Mouse (Mus musculus) CH12.LX (cell line): Measurements from ENCODE around the gene Ncoa3. TPM values are rescaled to one million over a fixed set of nuclear protein-coding genes. Genes with fewer than 3 reads are reported as not detected.

Source experiments
- DNase-seq: peaks from one replicate; pipeline ENCODE4 v3.0.0-alpha.2; 2013; ENCODE audit errors: extremely low read depth
- H3K27ac ChIP-seq: 2 replicates; pipeline ENCODE4 v1.5.1; 2012; ENCODE audit warnings: low read depth, mild to moderate bottlenecking, control low read depth, moderate library complexity; ENCODE audit not compliant: insufficient read depth
- H3K27me3 ChIP-seq: replicated peaks from 2 replicates; pipeline ENCODE3; 2012; ENCODE audit warnings: inconsistent platforms
- H3K36me3 ChIP-seq, 2 experiments: replicated peaks in 1 of 2; 2 replicates each; pipeline versions ENCODE3 to v1.6.1; 2012; ENCODE audit warnings: inconsistent platforms in 1 of 2, low read length in 1 of 2, mild to moderate bottlenecking in 1 of 2, mixed read lengths in 1 of 2, moderate library complexity in 1 of 2; ENCODE audit not compliant: control insufficient read depth in 1 of 2, insufficient read depth in 1 of 2
- H3K4me1 ChIP-seq, 2 experiments: 2 replicates each; pipeline ENCODE4 v1.6.1; 2012; ENCODE audit warnings: inconsistent platforms in 1 of 2, moderate library complexity in 1 of 2; ENCODE audit not compliant: insufficient read depth in 2 of 2, control insufficient read depth in 1 of 2
- H3K4me2 ChIP-seq: 2 replicates; pipeline ENCODE4 v1.6.1; 2012; ENCODE audit warnings: low read depth, mild to moderate bottlenecking, control low read depth; ENCODE audit not compliant: poor library complexity, insufficient read depth, severe bottlenecking
- H3K4me3 ChIP-seq, 3 experiments: fragments of 150-350 bp in 1 of 3; sonication (generic) in 1 of 3; replicated peaks in 1 of 3; 2 replicates each; pipeline versions ENCODE3 to v1.5.1; 2011 to 2012; ENCODE audit warnings: low read depth in 2 of 3, low read length in 2 of 3, mild to moderate bottlenecking in 2 of 3, moderate library complexity in 2 of 3, control low read depth in 1 of 3, improper control_type of control experiment in 1 of 3, inconsistent platforms in 1 of 3, mixed read lengths in 1 of 3; ENCODE audit not compliant: poor library complexity in 1 of 3
- H3K79me2 ChIP-seq: replicated peaks from 2 replicates; pipeline ENCODE4 v1.6.1; 2012; ENCODE audit warnings: mild to moderate bottlenecking, moderate library complexity; ENCODE audit not compliant: control insufficient read depth, poor library complexity, insufficient read depth, severe bottlenecking; ENCODE audit errors: extremely low read depth
- H3K9ac ChIP-seq: 2 replicates; pipeline ENCODE4 v1.6.1; 2012; ENCODE audit warnings: low read depth, mild to moderate bottlenecking, control low read depth, moderate library complexity; ENCODE audit not compliant: insufficient read depth
- H3K9me3 ChIP-seq: replicated peaks from 2 replicates; pipeline ENCODE3; 2012; ENCODE audit warnings: low read length, inconsistent platforms, mixed read lengths
- BHLHE40 ChIP-seq: IDR thresholded peaks from 2 replicates; pipeline ENCODE4 v1.6.1; 2011; ENCODE audit warnings: mild to moderate bottlenecking, low read depth, low read length, improper control_type of control experiment
- CTCF ChIP-seq, 2 experiments: IDR thresholded peaks in 1 of 2; conservative IDR thresholded peaks in 1 of 2; 2 replicates each; pipeline ENCODE4 v1.5.1; 2011 to 2012; ENCODE audit warnings: low read depth in 2 of 2, low read length in 2 of 2, improper control_type of control experiment in 1 of 2, inconsistent platforms in 1 of 2, mild to moderate bottlenecking in 1 of 2, moderate library complexity in 1 of 2
- E2F4 ChIP-seq: IDR thresholded peaks from 2 replicates; pipeline ENCODE4 v1.6.1; 2011; ENCODE audit warnings: low read depth, low read length, improper control_type of control experiment; ENCODE audit not compliant: insufficient replicate concordance
- EP300 ChIP-seq: IDR thresholded peaks from 2 replicates; pipeline ENCODE4 v1.6.1; 2011; ENCODE audit warnings: low read length, improper control_type of control experiment
- ETS1 ChIP-seq: conservative IDR thresholded peaks from 2 replicates; pipeline ENCODE4 v1.6.1; 2012; ENCODE audit warnings: low read depth, mild to moderate bottlenecking, inconsistent platforms, low read length, improper control_type of control experiment, moderate library complexity
- HCFC1 ChIP-seq: IDR thresholded peaks from 2 replicates; pipeline ENCODE4 v1.6.1; 2012; ENCODE audit warnings: low read depth, mild to moderate bottlenecking, inconsistent platforms, low read length, improper control_type of control experiment
- JUN ChIP-seq: IDR thresholded peaks from 2 replicates; pipeline ENCODE4 v1.6.1; 2011; ENCODE audit warnings: low read depth, mild to moderate bottlenecking, low read length, improper control_type of control experiment, moderate library complexity; ENCODE audit not compliant: insufficient read depth
- JUND ChIP-seq: conservative IDR thresholded peaks from 2 replicates; pipeline ENCODE4 v1.6.1; 2011; ENCODE audit warnings: low read depth, low read length, improper control_type of control experiment
- MAFK ChIP-seq: IDR thresholded peaks from 2 replicates; pipeline ENCODE4 v1.6.1; 2011; ENCODE audit warnings: low read length, improper control_type of control experiment; ENCODE audit not compliant: insufficient replicate concordance
- MAZ ChIP-seq: IDR thresholded peaks from 2 replicates; pipeline ENCODE4 v1.6.1; 2012; ENCODE audit warnings: low read depth, mild to moderate bottlenecking, inconsistent platforms, low read length, improper control_type of control experiment, moderate library complexity
- MEF2A ChIP-seq: IDR thresholded peaks from 2 replicates; pipeline ENCODE4 v1.6.1; 2014; ENCODE audit warnings: low read depth, mild to moderate bottlenecking, inconsistent platforms, low read length, improper control_type of control experiment, borderline replicate concordance
- MXI1 ChIP-seq: IDR thresholded peaks from 2 replicates; pipeline ENCODE4 v1.6.1; 2011; ENCODE audit warnings: mild to moderate bottlenecking, low read depth, low read length, improper control_type of control experiment
- MYC ChIP-seq: IDR thresholded peaks from 2 replicates; pipeline ENCODE4 v1.6.1; 2011; ENCODE audit warnings: low read depth, mild to moderate bottlenecking, improper control_type of control experiment, low read length
- NELFE ChIP-seq: IDR thresholded peaks from 2 replicates; pipeline ENCODE4 v1.6.1; 2011; ENCODE audit warnings: low read depth, low read length, improper control_type of control experiment
- NRF1 ChIP-seq: IDR thresholded peaks from 2 replicates; pipeline ENCODE4 v1.6.1; 2014; ENCODE audit warnings: low read depth, mild to moderate bottlenecking, inconsistent platforms, low read length, improper control_type of control experiment, moderate library complexity
- PAX5 ChIP-seq: IDR thresholded peaks from 2 replicates; pipeline ENCODE4 v1.6.1; 2012; ENCODE audit warnings: low read length, inconsistent platforms, mixed read lengths
- POLR2AphosphoS2 ChIP-seq: IDR thresholded peaks from 2 replicates; pipeline ENCODE4 v1.6.1; 2011; ENCODE audit warnings: low read depth, low read length, improper control_type of control experiment
- RAD21 ChIP-seq: IDR thresholded peaks from 2 replicates; pipeline ENCODE4 v1.6.1; 2011; ENCODE audit warnings: low read depth, mild to moderate bottlenecking, low read length, improper control_type of control experiment, moderate library complexity
- SIN3A ChIP-seq: IDR thresholded peaks from 2 replicates; pipeline ENCODE4 v1.6.1; 2012; ENCODE audit warnings: low read length, improper control_type of control experiment, inconsistent platforms
- SMC3 ChIP-seq: IDR thresholded peaks from 2 replicates; pipeline ENCODE4 v1.6.1; 2011; ENCODE audit warnings: low read depth, low read length, improper control_type of control experiment
- TBP ChIP-seq: conservative IDR thresholded peaks from 2 replicates; pipeline ENCODE4 v1.6.1; 2011; ENCODE audit warnings: low read depth, low read length, improper control_type of control experiment
- USF1 ChIP-seq: IDR thresholded peaks from 2 replicates; pipeline ENCODE4 v1.6.1; 2014; ENCODE audit warnings: low read depth, mild to moderate bottlenecking, inconsistent platforms, low read length, improper control_type of control experiment
- USF2 ChIP-seq: conservative IDR thresholded peaks from 2 replicates; pipeline ENCODE4 v1.6.1; 2011; ENCODE audit warnings: low read depth, low read length, improper control_type of control experiment
- ZC3H11A ChIP-seq: IDR thresholded peaks from 2 replicates; pipeline ENCODE4 v1.6.1; 2012; ENCODE audit warnings: low read depth, mild to moderate bottlenecking, inconsistent platforms, low read length, improper control_type of control experiment
- ZMIZ1 ChIP-seq: IDR thresholded peaks from 2 replicates; pipeline ENCODE4 v1.6.1; 2012; ENCODE audit warnings: low read depth, mild to moderate bottlenecking, inconsistent platforms, low read length, improper control_type of control experiment
- dilution Hi-C: fragments of 300-500 bp; cut with MboI; formaldehyde crosslinking; loops from 2 replicates; pipeline ENCODE4 v1.14.3; 2020; ENCODE audit warnings: low sequenced_read_pairs; ENCODE audit not compliant: extremely low pct_unique_long_range_greater_than_20kb, extremely low pct_ligation_motif_present
- in situ Hi-C: fragments of 300-500 bp; cut with MboI; formaldehyde crosslinking; loops from 3 replicates; pipeline ENCODE4 v1.14.3; 2019; ENCODE audit warnings: low sequenced_read_pairs, low pct_ligation_motif_present, low pct_unique_long_range_greater_than_20kb, mixed read lengths
- polyA plus RNA-seq: library from polyadenylated mRNA; unstranded; fragments of >175 nt; gene quantifications from 2 replicates; pipeline ENCODE4 v1.2.1, GENCODE M21; 2012; ENCODE audit warnings: low read depth; ENCODE audit not compliant: insufficient read length
- total RNA-seq, 2 experiments: library from RNA; depleted of rRNA; stranded (reverse); fragments of 300-350 nt in 1 of 2; fragments of >200 nt in 1 of 2; gene quantifications; 2 replicates each; pipeline ENCODE4 v1.2.3; 2012 to 2014

The Ncoa3 gene
- total and polyA plus RNA-seq, 3 experiments: 13.4 to 21.9 (median 17.1) TPM

- Histone ChIP-seq H3K27ac (no peak overlapping the region), H3K4me2 (no peak overlapping the region), H3K4me1 (peaks cover 10 to 31% of the 10 kb centered on the region in 2 experiments), H3K27me3 (no peaks in the 10 kb centered on the region), H3K79me2 (no peaks in the 10 kb centered on the region), H3K4me3 (no peak overlapping the region), H3K36me3 (no peaks in the 10 kb centered on the region), H3K9me3 (no peaks in the 10 kb centered on the region), H3K9ac (no peak overlapping the region)
- TF ChIP-seq RAD21 (no peak), SMC3 (no peak), NELFE (no peak), ZMIZ1 (no peak), TBP (no peak), MAZ (no peak), USF1 (no peak), NRF1 (no peak), MXI1 (no peak), POLR2AphosphoS2 (no peak), MYC (no peak), E2F4 (no peak), HCFC1 (no peak), EP300 (no peak), CTCF (conservative IDR thresholded peaks at IDR 0.05 in 1 of 2, IDR thresholded peaks at IDR 0.05 in 1 of 2; ENCODE audit: low read depth in 2 of 2, low read length in 2 of 2) (no peak), JUND (no peak), USF2 (no peak)
- dilution Hi-C loops: no loop called here
- DNase-seq: no peak
- in situ Hi-C loops: loop anchor here (5.0 kb wide), 1 partner anchor 33 kb away; no protein-coding TSS in a partner anchor
These were observed 6.9 kb upstream of the Ncoa3 start for GRCm38 (mm10) chr2:165985581-165985980.

GRCm38 (mm10) chr2:165986921-165987453, 5.4 kb upstream of the Ncoa3 start:
- no peak for DNase-seq
- dilution Hi-C loops (no loop called here), in situ Hi-C loops (loop anchor here (5.0 kb wide), 1 partner anchor 35 kb away; no protein-coding TSS in a partner anchor)
- no peak overlapping the region for H3K27ac ChIP-seq
- no peak overlapping the region for H3K4me3 ChIP-seq
- no peak overlapping the region for H3K9ac ChIP-seq
- no peak for TF ChIP-seq JUND
- TF ChIP-seq SIN3A: no peak
- no peak for TF ChIP-seq JUN
- TF ChIP-seq ETS1: no peak
- no peak for TF ChIP-seq SMC3
- TF ChIP-seq HCFC1: no peak
- no peak for TF ChIP-seq ZC3H11A
- no peak for TF ChIP-seq MAFK
- no peak for TF ChIP-seq E2F4
- no peak for TF ChIP-seq POLR2AphosphoS2
- no peak for TF ChIP-seq USF2
- no peak for TF ChIP-seq MEF2A
- no peak for TF ChIP-seq PAX5
- TF ChIP-seq BHLHE40: no peak
- H3K36me3 ChIP-seq: no peaks in the 10 kb centered on the region
- peaks cover 4 to 26% of the 10 kb centered on the region in 2 experiments; a peak in 3 of 4 replicates for H3K4me1 ChIP-seq
- H3K27me3 ChIP-seq: no peaks in the 10 kb centered on the region
- no peaks in the 10 kb centered on the region for H3K9me3 ChIP-seq
- H3K4me2 ChIP-seq: no peak overlapping the region
- H3K79me2 ChIP-seq: no peaks in the 10 kb centered on the region
